Mouse (Mus musculus): Measurements from ENCODE around the gene C87499. TPM values are rescaled to one million over a fixed set of nuclear protein-coding genes. Genes with fewer than 3 reads are reported as not detected.

The C87499 gene
- polyA plus RNA-seq (2015; fragmentation: Nextera tagmentation; extraction: Ambion mirVana) = not detected in 2 replicates

DNA sequence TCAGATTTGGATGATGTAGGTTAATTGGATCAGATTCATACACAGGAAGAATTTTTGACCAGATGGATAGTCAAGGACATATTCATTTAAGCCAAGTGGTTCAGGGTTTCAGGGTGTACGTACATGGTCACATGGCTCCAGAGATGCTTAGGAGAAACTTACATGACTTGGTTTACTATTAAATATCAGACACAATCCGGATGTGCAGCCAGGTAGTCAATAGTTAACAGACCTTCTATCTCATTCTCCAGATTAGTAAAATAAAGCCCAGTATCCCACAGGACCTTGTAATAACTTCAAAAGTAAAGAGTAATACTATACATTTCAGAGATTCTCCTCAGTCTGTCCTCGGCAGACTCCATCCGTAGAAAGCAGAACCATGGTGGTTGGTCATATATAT is at the start of gene C87499:
TSS of gene C87499 (minus strand) at position 101 of the 400 bp plus-strand sequence.

DNA sequence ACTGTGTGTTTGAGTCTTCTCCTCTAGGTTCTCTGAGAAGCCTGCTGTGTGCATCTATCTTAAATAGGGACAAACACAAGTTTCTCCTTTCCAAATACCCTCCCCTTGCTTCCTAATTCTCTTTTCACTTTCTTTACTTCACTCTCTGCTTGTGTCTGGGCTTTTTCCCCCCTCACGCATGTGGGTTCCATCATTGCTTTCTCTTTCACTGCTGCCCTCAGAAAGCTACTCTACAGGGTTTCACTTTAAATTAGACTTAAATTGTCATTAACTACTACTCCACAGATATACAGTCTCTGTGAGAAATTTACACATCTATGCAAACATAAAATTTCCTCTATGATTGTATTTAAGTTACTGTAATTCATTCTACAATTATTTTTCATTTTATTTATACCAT is 49.6 kb upstream of the C87499 start, which contains the start of gene Ifna2:
TSS of gene Ifna2 (minus strand) at position 101 of the 400 bp plus-strand sequence.

DNA sequence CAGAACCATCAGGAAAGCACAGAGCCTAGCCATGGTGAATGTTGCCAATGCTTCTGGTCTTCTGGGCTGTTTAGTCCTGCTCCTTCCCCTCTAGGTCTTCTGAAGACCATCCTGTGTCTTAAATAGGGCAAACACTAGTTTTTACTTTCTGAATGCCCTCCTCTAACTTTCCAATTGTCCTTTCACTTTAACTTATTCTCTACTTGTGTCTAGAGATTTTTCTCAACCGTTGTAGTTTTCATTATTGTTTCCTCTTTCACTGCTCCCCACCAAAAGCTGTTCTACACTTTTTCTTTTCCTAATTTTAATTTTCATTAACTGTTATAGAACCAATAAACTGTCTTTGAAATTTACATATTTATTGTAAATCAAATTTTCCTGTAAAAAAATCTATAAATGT is 42.6 kb upstream of the C87499 start, which contains the start of gene Ifna16:
TSS of gene Ifna16 (minus strand) at position 101 of the 400 bp plus-strand sequence.

DNA sequence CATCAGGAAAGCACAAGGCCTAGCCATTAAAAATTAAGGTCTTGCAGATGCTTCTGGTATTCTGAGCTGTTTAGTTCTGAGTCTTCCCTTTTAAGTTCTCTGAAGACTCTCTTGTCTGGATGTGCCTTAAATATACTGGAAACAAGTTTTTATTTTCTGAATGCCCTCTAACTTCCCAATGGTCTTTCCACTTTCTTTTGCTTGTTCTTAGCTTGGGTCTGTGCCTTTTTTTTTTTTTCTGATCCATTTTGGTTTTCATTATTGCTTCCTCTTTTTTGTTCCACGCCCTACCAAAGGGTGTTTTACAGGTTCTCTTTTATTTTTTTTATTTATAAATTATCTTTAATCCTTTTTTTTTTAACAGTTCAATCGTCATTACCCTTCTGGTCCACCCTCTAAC is 10.1 kb upstream of the C87499 start, which contains the start of gene Ifna13:
TSS of gene Ifna13 (minus strand) at position 101 of the 400 bp plus-strand sequence.

DNA sequence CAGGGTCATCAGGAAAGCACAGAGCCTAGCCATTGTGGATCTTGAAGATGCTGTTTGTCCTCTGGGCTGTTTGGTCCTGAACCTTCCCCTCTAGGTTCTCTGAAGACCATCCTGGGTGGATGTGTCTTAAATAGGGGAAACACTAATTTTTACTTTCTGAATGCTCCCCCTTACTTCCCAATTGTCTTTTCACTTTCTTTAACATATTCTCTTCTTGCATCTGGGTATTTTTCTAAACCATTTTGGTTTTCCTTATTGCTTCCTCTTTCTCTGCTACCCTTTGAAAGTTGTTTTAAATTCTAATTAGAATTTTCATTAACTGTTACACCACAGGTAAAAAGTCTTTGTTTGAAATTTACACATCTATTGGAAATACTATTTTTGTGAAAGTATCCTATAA is 30.9 kb downstream of the C87499 start, which contains the start of gene Ifna12:
TSS of gene Ifna12 (minus strand) at position 101 of the 400 bp plus-strand sequence.

DNA sequence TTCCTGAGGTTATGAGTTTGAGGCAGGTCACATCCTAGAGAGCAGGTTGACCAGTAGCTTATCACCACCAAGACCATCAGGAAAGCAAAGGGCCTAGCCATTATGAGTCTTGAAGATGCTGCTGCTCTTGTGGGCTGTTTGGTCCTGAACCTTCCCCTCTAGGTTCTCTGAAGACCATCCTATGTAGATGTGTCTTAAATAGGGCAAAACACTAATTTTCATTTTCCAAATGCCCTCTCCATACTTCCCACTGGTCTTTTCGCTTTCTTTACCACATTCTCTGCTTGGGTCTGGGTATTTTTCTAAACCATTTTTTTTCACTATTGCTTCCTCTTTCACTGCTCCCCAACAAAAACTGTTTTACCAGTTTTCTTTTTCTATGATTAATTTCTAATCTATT is 41.9 kb downstream of the C87499 start, which contains the start of gene Ifna9:
TSS of gene Ifna9 (minus strand) at position 101 of the 400 bp plus-strand sequence.

Other genes with a start within 250 kb of the C87499 start
- 8.6 and 9.4 TPM in 2 replicates for gene Hacd4, start 195.5 kb downstream of the C87499 start, polyA plus RNA-seq (2015; fragmentation: Nextera tagmentation; extraction: Ambion mirVana)
- not detected in 2 replicates for gene Ifnb1, start 111.6 kb downstream of the C87499 start, polyA plus RNA-seq (2015; fragmentation: Nextera tagmentation; extraction: Ambion mirVana)
- gene Ifna15, start 76.2 kb downstream of the C87499 start, polyA plus RNA-seq (2015; fragmentation: Nextera tagmentation; extraction: Ambion mirVana) = not detected in 2 replicates
- not detected in 2 replicates for gene Ifna14, start 62.6 kb downstream of the C87499 start, polyA plus RNA-seq (2015; fragmentation: Nextera tagmentation; extraction: Ambion mirVana)
- not detected in 2 replicates for gene Ifna9, start 42.0 kb downstream of the C87499 start, polyA plus RNA-seq (2015; fragmentation: Nextera tagmentation; extraction: Ambion mirVana)
- not detected in 2 replicates for gene Ifna12, start 31.0 kb downstream of the C87499 start, polyA plus RNA-seq (2015; fragmentation: Nextera tagmentation; extraction: Ambion mirVana)
- gene Ifna13, start 10.0 kb upstream of the C87499 start, polyA plus RNA-seq (2015; fragmentation: Nextera tagmentation; extraction: Ambion mirVana) = not detected in 2 replicates
- gene Ifna16, start 42.5 kb upstream of the C87499 start, polyA plus RNA-seq (2015; fragmentation: Nextera tagmentation; extraction: Ambion mirVana) = not detected in 2 replicates
- not detected in 2 replicates for gene Ifna2, start 49.5 kb upstream of the C87499 start, polyA plus RNA-seq (2015; fragmentation: Nextera tagmentation; extraction: Ambion mirVana)
- not detected in 2 replicates for gene Ifnab, start 56.9 kb upstream of the C87499 start, polyA plus RNA-seq (2015; fragmentation: Nextera tagmentation; extraction: Ambion mirVana)
- 0.43 and 0.80 TPM in 2 replicates for gene Gm26566, start 87.4 kb upstream of the C87499 start, polyA plus RNA-seq (2015; fragmentation: Nextera tagmentation; extraction: Ambion mirVana)
- gene Klhl9, start 88.1 kb upstream of the C87499 start, polyA plus RNA-seq (2015; fragmentation: Nextera tagmentation; extraction: Ambion mirVana) = 46.9 and 55.5 TPM in 2 replicates
- gene Gm13271, start 120.5 kb upstream of the C87499 start, polyA plus RNA-seq (2015; fragmentation: Nextera tagmentation; extraction: Ambion mirVana) = not detected in 2 replicates
- 0.28 TPM in 1 of 2 replicates, not detected in the other for gene Gm13283, start 125.7 kb upstream of the C87499 start, polyA plus RNA-seq (2015; fragmentation: Nextera tagmentation; extraction: Ambion mirVana)
- 0.35 TPM in 1 of 2 replicates, not detected in the other for gene Gm13290, start 139.4 kb upstream of the C87499 start, polyA plus RNA-seq (2015; fragmentation: Nextera tagmentation; extraction: Ambion mirVana)
- not detected in 2 replicates for gene Gm13289, start 142.5 kb upstream of the C87499 start, polyA plus RNA-seq (2015; fragmentation: Nextera tagmentation; extraction: Ambion mirVana)
- gene Gm13272, start 145.4 kb upstream of the C87499 start, polyA plus RNA-seq (2015; fragmentation: Nextera tagmentation; extraction: Ambion mirVana) = not detected in 2 replicates
- gene Ifnz, start 147.7 kb upstream of the C87499 start, polyA plus RNA-seq (2015; fragmentation: Nextera tagmentation; extraction: Ambion mirVana) = not detected in 2 replicates
- gene Gm13276, start 151.3 kb upstream of the C87499 start, polyA plus RNA-seq (2015; fragmentation: Nextera tagmentation; extraction: Ambion mirVana) = not detected in 2 replicates
- gene Gm13277, start 154.2 kb upstream of the C87499 start, polyA plus RNA-seq (2015; fragmentation: Nextera tagmentation; extraction: Ambion mirVana) = not detected in 2 replicates
- gene Gm13278, start 157.1 kb upstream of the C87499 start, polyA plus RNA-seq (2015; fragmentation: Nextera tagmentation; extraction: Ambion mirVana) = not detected in 2 replicates
- gene Gm13275, start 160.1 kb upstream of the C87499 start, polyA plus RNA-seq (2015; fragmentation: Nextera tagmentation; extraction: Ambion mirVana) = not detected in 2 replicates
- gene Gm13279, start 163.0 kb upstream of the C87499 start, polyA plus RNA-seq (2015; fragmentation: Nextera tagmentation; extraction: Ambion mirVana) = not detected in 2 replicates
- 0.70 and 1.2 TPM in 2 replicates for gene Gm13285, start 165.3 kb upstream of the C87499 start, polyA plus RNA-seq (2015; fragmentation: Nextera tagmentation; extraction: Ambion mirVana)
- gene Gm13287, start 168.8 kb upstream of the C87499 start, polyA plus RNA-seq (2015; fragmentation: Nextera tagmentation; extraction: Ambion mirVana) = not detected in 2 replicates
- not detected in 2 replicates for gene Gm13288, start 171.1 kb upstream of the C87499 start, polyA plus RNA-seq (2015; fragmentation: Nextera tagmentation; extraction: Ambion mirVana)
- gene Ifna7, start 181.8 kb upstream of the C87499 start, polyA plus RNA-seq (2015; fragmentation: Nextera tagmentation; extraction: Ambion mirVana) = not detected in 2 replicates
- gene Ifna11, start 185.5 kb upstream of the C87499 start, polyA plus RNA-seq (2015; fragmentation: Nextera tagmentation; extraction: Ambion mirVana) = not detected in 2 replicates
- not detected in 2 replicates for gene Ifna6, start 193.0 kb upstream of the C87499 start, polyA plus RNA-seq (2015; fragmentation: Nextera tagmentation; extraction: Ambion mirVana)
- gene Ifna5, start 201.1 kb upstream of the C87499 start, polyA plus RNA-seq (2015; fragmentation: Nextera tagmentation; extraction: Ambion mirVana) = not detected in 2 replicates
- gene Ifna4, start 207.4 kb upstream of the C87499 start, polyA plus RNA-seq (2015; fragmentation: Nextera tagmentation; extraction: Ambion mirVana) = not detected in 2 replicates
- gene Ifna1, start 215.7 kb upstream of the C87499 start, polyA plus RNA-seq (2015; fragmentation: Nextera tagmentation; extraction: Ambion mirVana) = not detected in 2 replicates
- gene Ifne, start 245.8 kb upstream of the C87499 start, polyA plus RNA-seq (2015; fragmentation: Nextera tagmentation; extraction: Ambion mirVana) = not detected in 2 replicates

Data from adrenal gland, postnatal 0 days (tissue).